Mouse (Mus musculus): ENCODE data around the gene Gpr132.

GRCm38 (mm10) chr12:112804046-112804445 is 64.0 kb downstream of the Gpr132 start:
- no peak for TF ChIP-seq POLR2AphosphoS5 (IDR thresholded peaks at IDR 0.05; ENCODE audit: borderline replicate concordance, low read depth, low read length)
- TF ChIP-seq POLR2A (IDR thresholded peaks at IDR 0.05; ENCODE audit: control insufficient read depth in 1 of 2, insufficient read depth in 1 of 2, low read depth in 1 of 2, low read length in 2 of 2, poor library complexity in 1 of 2): no peak

All from MEL (cell line).